Mouse (Mus musculus) megakaryocyte, embryonic 14.5 days (primary cell): ENCODE results near the gene Gm5678. TPM values are rescaled to one million over a fixed set of nuclear protein-coding genes. Genes with fewer than 3 reads are reported as not detected.

Experiments used
- H3K27me3 ChIP-seq: replicated peaks from 2 replicates; pipeline ENCODE3; 2012; ENCODE audit warnings: inconsistent platforms
- H3K36me3 ChIP-seq: replicated peaks from 2 replicates; pipeline ENCODE3; 2012; ENCODE audit warnings: low read length, inconsistent platforms, mixed read lengths
- H3K4me1 ChIP-seq: 2 replicates; pipeline ENCODE4 v1.6.1; 2012; ENCODE audit warnings: inconsistent platforms
- H3K4me3 ChIP-seq: replicated peaks from 2 replicates; pipeline ENCODE3; 2012; ENCODE audit warnings: moderate library complexity, mild to moderate bottlenecking, inconsistent platforms
- H3K9me3 ChIP-seq: 2 replicates; pipeline ENCODE4 v1.6.1; 2012; ENCODE audit warnings: inconsistent platforms
- FLI1 ChIP-seq: IDR thresholded peaks from 2 replicates; pipeline ENCODE4 v1.6.1; 2012; ENCODE audit warnings: low read length, inconsistent platforms, mixed read lengths
- GATA1 ChIP-seq: IDR thresholded peaks from 3 replicates; pipeline ENCODE4 v1.6.1; 2012; ENCODE audit warnings: mixed read lengths, low read length, inconsistent platforms, borderline replicate concordance
- polyA plus RNA-seq: library from polyadenylated mRNA; stranded (reverse); fragments of >175 nt; gene quantifications from 2 replicates; pipeline ENCODE4 v1.2.3, GENCODE M21; 2012; ENCODE audit warnings: low replicate concordance; ENCODE audit not compliant: insufficient read depth

The Gm5678 gene
- polyA plus RNA-seq, 1 experiment: not detected

DNA sequence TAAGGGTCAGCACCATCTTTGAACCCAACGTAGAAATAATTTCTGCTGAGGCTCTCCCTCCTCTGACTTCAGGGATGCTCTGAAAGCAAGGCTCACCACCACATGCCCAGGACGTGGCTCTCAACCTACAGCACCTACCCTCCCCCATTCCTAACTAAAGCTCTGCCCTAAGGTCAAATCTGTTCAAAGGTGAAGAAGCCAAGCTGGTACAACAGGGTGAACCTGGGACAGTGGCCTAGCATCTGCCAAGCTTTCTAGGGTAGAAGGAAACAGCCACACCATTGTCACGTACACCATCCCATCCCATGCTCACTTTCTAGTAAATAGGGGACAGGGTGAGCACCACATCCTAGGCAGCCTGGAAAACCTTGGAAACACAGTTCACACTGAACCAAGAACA is 35.2 kb upstream of the Gm5678 start:
- peaks cover 3% of the 10 kb centered on the region; the same call in 1 of the 2 replicates for H3K4me1 ChIP-seq
- H3K4me3 ChIP-seq: no peak overlapping the region
- TF ChIP-seq GATA1 (no peak), FLI1 (no peak)
- peaks cover 4% of the 10 kb centered on the region for H3K9me3 ChIP-seq
- peaks cover 8% of the 10 kb centered on the region for H3K36me3 ChIP-seq
- H3K27me3 ChIP-seq: peaks cover 25% of the 10 kb centered on the region

GRCm38 (mm10) chr16:93593406-93593805 is 34.5 kb upstream of the Gm5678 start:
- Histone ChIP-seq H3K9me3 (peaks cover 4% of the 10 kb centered on the region), H3K27me3 (peaks cover 21% of the 10 kb centered on the region), H3K36me3 (peaks cover 8% of the 10 kb centered on the region), H3K4me1 (no peaks in the 10 kb centered on the region), H3K4me3 (no peak overlapping the region)
- TF ChIP-seq GATA1 (no peak), FLI1 (no peak)

DNA sequence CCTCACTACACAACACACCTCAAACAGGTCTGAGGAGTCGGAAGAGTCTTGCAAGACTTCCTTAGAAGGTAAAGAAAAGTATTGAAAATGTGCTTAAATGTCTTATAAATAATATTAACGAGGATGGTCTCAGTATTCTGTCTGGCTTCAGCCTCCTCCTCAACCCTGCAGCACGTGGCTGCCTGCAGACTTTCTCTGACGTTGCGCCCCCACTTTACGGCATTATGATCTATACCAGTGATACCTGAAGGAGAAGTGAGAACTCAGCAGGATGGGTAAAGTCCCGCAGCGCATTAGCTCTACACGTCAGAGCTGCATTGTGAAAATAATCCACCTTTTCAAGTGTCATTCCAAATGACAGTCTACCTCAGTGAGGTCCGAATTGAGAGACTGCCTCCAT is 33.4 kb upstream of the Gm5678 start:
- Histone ChIP-seq H3K9me3 (peaks cover 4% of the 10 kb centered on the region), H3K4me1 (no peaks in the 10 kb centered on the region), H3K36me3 (peaks cover 8% of the 10 kb centered on the region), H3K4me3 (no peak overlapping the region), H3K27me3 (peaks cover 21% of the 10 kb centered on the region)
- TF ChIP-seq GATA1 (no peak), FLI1 (no peak)

DNA sequence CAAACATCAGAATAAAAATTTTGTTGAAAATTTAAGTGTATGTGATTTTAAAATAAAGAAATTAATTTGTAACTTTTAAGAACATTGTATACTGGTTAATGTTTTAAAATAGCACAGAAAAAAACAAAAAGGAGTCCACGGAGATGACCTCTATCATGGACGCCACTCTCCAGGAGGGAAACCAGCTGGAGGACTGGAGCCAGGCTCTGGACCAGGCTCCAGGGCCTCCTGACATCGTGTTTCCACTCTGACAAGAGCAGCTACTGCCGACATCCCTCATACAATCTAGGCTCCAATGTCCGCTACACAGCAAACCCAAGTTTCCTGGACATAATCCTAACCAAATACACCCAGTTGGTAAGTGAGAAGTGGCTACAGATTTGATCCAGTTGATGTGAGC is 32.1 kb upstream of the Gm5678 start:
- H3K27me3 ChIP-seq: peaks cover 19% of the 10 kb centered on the region
- peaks cover 4% of the 10 kb centered on the region for H3K9me3 ChIP-seq
- peaks cover 7% of the 10 kb centered on the region for H3K36me3 ChIP-seq
- TF ChIP-seq FLI1 (no peak), GATA1 (no peak)
- no peaks in the 10 kb centered on the region for H3K4me1 ChIP-seq
- H3K4me3 ChIP-seq: no peak overlapping the region

DNA sequence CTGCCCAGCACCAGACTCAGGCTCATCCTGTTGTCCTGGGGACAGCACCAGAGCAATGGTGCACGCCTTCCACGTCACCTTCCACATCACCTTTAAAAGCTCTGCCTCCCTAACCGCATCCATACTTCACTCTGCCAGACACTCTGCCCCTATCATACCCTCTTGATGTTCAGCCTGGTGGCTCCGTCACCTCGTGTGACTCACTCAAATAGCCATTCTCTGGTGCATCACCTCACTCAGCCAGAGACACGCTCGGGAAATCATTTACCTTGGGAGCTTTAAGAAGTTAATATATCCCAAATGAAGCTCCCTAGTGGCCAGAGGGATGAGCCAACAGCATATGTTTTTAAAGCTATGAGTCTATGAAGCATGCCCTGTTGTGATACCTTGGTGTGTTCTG is 31.1 kb upstream of the Gm5678 start:
- TF ChIP-seq GATA1 (no peak), FLI1 (no peak)
- Histone ChIP-seq H3K36me3 (peaks cover 4% of the 10 kb centered on the region), H3K27me3 (peaks cover 20% of the 10 kb centered on the region), H3K4me3 (no peak overlapping the region), H3K4me1 (no peaks in the 10 kb centered on the region), H3K9me3 (peaks cover 4% of the 10 kb centered on the region)

DNA sequence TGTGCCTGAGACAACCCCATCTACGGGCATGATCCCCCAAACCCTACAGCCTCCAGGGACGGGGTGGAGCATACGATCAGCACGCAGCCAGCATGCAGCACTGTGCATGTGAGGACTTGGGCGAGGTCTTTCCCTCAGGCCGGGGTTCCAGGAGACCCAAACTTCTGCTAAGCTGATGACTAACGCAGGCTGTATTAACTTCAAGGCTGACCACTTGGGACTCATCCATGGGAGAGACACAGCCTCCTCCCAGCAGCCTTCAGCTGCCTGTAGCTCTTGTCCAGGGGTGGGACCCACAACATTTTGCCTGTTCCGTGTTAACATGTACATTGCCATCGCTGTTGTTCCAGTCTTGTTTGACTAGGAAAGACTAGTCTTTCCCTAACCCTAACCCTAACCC is 30.3 kb upstream of the Gm5678 start:
- H3K27me3 ChIP-seq: peaks cover 20% of the 10 kb centered on the region
- TF ChIP-seq FLI1 (no peak), GATA1 (no peak)
- peaks cover 4% of the 10 kb centered on the region for H3K9me3 ChIP-seq
- H3K4me3 ChIP-seq: no peak overlapping the region
- no peaks in the 10 kb centered on the region for H3K4me1 ChIP-seq
- H3K36me3 ChIP-seq: peaks cover 4% of the 10 kb centered on the region

GRCm38 (mm10) chr16:93599461-93599860 is 28.4 kb upstream of the Gm5678 start:
- Histone ChIP-seq H3K36me3 (no peaks in the 10 kb centered on the region), H3K4me3 (no peak overlapping the region), H3K27me3 (peaks cover 12% of the 10 kb centered on the region), H3K4me1 (peaks cover 13% of the 10 kb centered on the region), H3K9me3 (no peaks in the 10 kb centered on the region)
- TF ChIP-seq GATA1 (no peak), FLI1 (no peak)

DNA sequence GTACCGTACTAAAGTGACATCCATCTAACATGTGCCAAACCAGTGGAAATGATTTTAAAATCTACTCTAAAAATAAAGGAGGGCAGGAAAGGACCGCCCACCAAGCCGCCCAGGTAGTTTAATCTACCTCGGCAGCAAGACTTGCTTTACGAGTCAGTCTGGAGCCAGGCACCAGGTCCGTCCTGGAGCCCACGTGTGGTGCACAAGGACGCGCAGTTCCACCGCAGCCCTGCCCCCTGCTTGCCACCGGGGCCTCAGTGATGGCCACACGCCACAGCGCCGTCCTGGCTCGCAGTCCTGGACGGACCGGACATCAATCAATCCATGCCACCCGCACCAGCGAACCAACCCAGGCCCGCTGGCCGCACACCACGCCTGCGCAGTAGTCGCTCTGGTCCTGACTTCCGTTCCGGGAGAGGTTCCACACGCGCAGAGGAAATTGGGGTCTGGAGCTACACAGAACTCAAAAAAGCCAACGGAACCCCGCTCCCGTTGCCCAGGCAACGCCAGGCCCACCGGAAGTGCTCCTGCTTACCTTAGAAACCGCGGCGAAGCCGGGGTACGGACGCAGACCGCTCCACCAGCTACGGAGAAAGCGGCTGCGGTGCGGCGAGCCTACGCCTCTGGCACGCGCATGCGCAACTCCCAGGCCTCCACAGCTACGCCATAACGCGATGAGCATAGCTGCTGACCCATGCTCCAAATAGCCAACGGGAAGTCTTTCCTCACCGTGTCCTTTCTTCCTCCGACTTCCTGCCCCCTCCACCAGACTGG is 24.3 kb upstream of the Gm5678 start, which contains the start of gene Setd4:
Gene Setd4 (minus strand): TSS at position 625 of the 774 bp plus-strand sequence.
- H3K4me1 ChIP-seq: peaks cover 25% of the 10 kb centered on the region
- peaks cover 4% of the 10 kb centered on the region; the same call in 1 of the 2 replicates for H3K9me3 ChIP-seq
- peak within 1 kb of the TSS; percentile 99 for H3K4me3 ChIP-seq
- TF ChIP-seq FLI1: 0 out of 2 replicates have a peak, but pooled peaks have one; percentile 10
- no peak for TF ChIP-seq GATA1
- H3K36me3 ChIP-seq: no peaks in the 10 kb centered on the region
- H3K27me3 ChIP-seq: peaks cover 27% of the 10 kb centered on the region

DNA sequence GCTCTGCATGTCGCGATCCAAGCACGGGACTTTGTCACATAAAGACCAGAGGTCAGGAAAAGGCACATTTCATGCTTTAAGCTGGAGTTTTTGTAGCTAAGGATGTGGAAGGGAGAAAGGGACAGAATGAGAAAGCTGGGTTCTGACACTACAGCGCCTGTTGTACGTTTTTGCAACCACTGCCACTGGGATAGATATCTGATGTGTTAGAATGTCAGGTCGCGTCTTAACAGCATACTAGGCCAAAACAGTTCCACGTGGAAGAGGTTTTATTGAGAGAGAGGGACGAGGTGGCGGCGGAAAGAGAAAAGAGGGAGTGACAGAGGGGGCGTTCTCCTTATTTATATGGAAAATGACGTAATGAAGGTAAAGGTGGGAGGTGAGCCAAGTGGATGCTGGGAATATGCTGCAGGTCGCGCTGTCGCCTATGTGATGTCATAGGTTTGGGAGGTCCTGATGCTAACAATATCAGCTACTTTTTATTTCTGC is 23.4 kb upstream of the Gm5678 start:
- Histone ChIP-seq H3K4me3 (peak overlapping the region; percentile 99), H3K4me1 (peaks cover 25% of the 10 kb centered on the region)
- TF ChIP-seq GATA1 (no peak), FLI1 (no peak)

DNA sequence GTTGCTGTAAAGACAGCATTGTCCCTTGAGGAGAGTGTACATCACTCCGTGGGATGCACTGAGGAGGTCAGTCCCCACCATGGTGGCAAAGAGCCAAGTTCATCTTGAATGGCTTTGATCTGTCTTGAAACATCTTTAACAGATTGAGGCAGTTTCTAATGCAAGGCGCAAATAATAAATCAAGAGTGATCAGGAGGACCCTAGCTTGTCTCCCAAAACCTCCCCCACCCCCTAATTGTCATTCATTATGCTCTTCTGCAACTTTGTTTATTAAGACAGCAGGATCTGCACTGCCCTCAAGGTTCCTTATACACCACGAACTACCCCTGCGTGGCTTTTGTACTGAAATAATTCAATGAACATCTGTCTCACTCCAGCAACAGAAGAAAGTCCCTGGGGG is 22.3 kb upstream of the Gm5678 start, which contains the start of gene Cbr1:
Gene Cbr1 (plus strand): TSS at position 301 of the 400 bp plus-strand sequence.
- H3K4me1 ChIP-seq: peaks cover 25% of the 10 kb centered on the region
- no peaks in the 10 kb centered on the region for H3K36me3 ChIP-seq
- H3K4me3 ChIP-seq: no peak within 1 kb of the TSS
- peaks cover 4% of the 10 kb centered on the region; the same call in 1 of the 2 replicates for H3K9me3 ChIP-seq
- peaks cover 34% of the 10 kb centered on the region for H3K27me3 ChIP-seq
- TF ChIP-seq FLI1: no peak
- no peak for TF ChIP-seq GATA1

More for the DNA sequence above, 23.4 kb upstream of the Gm5678 start:
- Histone ChIP-seq H3K9me3 (peaks cover 4% of the 10 kb centered on the region; the same call in 1 of the 2 replicates), H3K36me3 (no peaks in the 10 kb centered on the region), H3K27me3 (peaks cover 32% of the 10 kb centered on the region)
